ENCODE assay signal across 19 mouse cellular contexts in genomic region chr2:122158362-122158802, GRCm38 (mm10). TPM values are rescaled to one million over a fixed set of nuclear protein-coding genes. Genes with fewer than 3 reads are reported as not detected.
DNase-seq lines count a peak whose midpoint lies in the region; ATAC-seq and TF ChIP-seq lines count a peak whose summit lies in the region.
"Had no signal": no experiment of that assay in that cellular context is flagged by ENCODE, and none has a peak within 500 bp of the region (broad histone marks: within the 10 kb centered on the region; RNA-seq: fewer than 3 reads in every experiment).

No protein-coding gene starts in this region.

- H3K9me3 ChIP-seq in hindbrain, postnatal 0 days (ENCODE audit: low read length): no peaks in the 10 kb centered on the region
- H3K9me3 ChIP-seq in hindbrain, embryonic 16.5 days (ENCODE audit: control insufficient read depth, low read length): no peaks in the 10 kb centered on the region
- H3K9me3 ChIP-seq in midbrain, embryonic 10.5 days (replicated peaks): no peaks in the 10 kb centered on the region
- no peaks in the 10 kb centered on the region for H3K9me3 ChIP-seq in midbrain, postnatal 0 days (ENCODE audit: low read length)
- H3K9me3 ChIP-seq: forebrain, embryonic 13.5 days; hindbrain, embryonic 10.5 days; liver, embryonic 13.5 days; midbrain, embryonic 13.5 days; neural tube, embryonic 13.5 days had no signal

- ATAC-seq in hindbrain, postnatal 0 days: no peak
- no peak for ATAC-seq in hindbrain, embryonic 16.5 days
- ATAC-seq in midbrain, postnatal 0 days (ENCODE audit: low FRiP score): no peak
- ATAC-seq: forebrain, embryonic 13.5 days; midbrain, embryonic 13.5 days had no signal

- no peaks in the 10 kb centered on the region for H3K36me3 ChIP-seq in hindbrain, postnatal 0 days (ENCODE audit: insufficient read depth, low read length)
- H3K36me3 ChIP-seq in hindbrain, embryonic 16.5 days (ENCODE audit: control insufficient read depth, insufficient read depth, low read length): no peaks in the 10 kb centered on the region
- peaks cover 15% of the 10 kb centered on the region for H3K36me3 ChIP-seq in midbrain, embryonic 10.5 days
- no peaks in the 10 kb centered on the region for H3K36me3 ChIP-seq in midbrain, postnatal 0 days (ENCODE audit: insufficient read depth, low read length)
- H3K36me3 ChIP-seq: midbrain, embryonic 13.5 days; neural tube, embryonic 13.5 days had no signal

- no peak for TF ChIP-seq CTCF in hindbrain, postnatal 0 days (IDR thresholded peaks at IDR 0.05; ENCODE audit: low read depth)
- no peak for TF ChIP-seq CTCF in midbrain, postnatal 0 days (IDR thresholded peaks at IDR 0.05)

- H3K4me2 ChIP-seq in hindbrain, postnatal 0 days (ENCODE audit: low read depth, low read length): no peak overlapping the region
- no peak overlapping the region for H3K4me2 ChIP-seq in hindbrain, embryonic 16.5 days (ENCODE audit: low read length)
- no peak overlapping the region for H3K4me2 ChIP-seq in midbrain, postnatal 0 days (ENCODE audit: low read depth, low read length, poor library complexity, severe bottlenecking)
- H3K4me2 ChIP-seq: forebrain, embryonic 13.5 days; liver, embryonic 13.5 days; midbrain, embryonic 13.5 days; neural tube, embryonic 13.5 days had no signal

- H3K27ac ChIP-seq in hindbrain, postnatal 0 days: no peak overlapping the region
- no peak overlapping the region for H3K27ac ChIP-seq in hindbrain, embryonic 16.5 days (ENCODE audit: low read depth, low read length)
- 0 out of 2 replicates have a peak overlapping the region, but pooled peaks have one; percentile 29 for H3K27ac ChIP-seq in midbrain, embryonic 10.5 days (replicated peaks)
- no peak overlapping the region for H3K27ac ChIP-seq in midbrain, postnatal 0 days (ENCODE audit: low read depth, low read length)
- H3K27ac ChIP-seq: forebrain, embryonic 13.5 days; hindbrain, embryonic 10.5 days; liver, embryonic 13.5 days; midbrain, embryonic 13.5 days; neural tube, embryonic 13.5 days had no signal

- WGBS in hindbrain, postnatal 0 days: 51% methylated on average over 6 of the region's 6 CpGs
- WGBS in hindbrain, embryonic 16.5 days: 50% methylated on average over 6 of the region's 6 CpGs
- WGBS in midbrain, embryonic 10.5 days: 59% methylated on average over 6 of the region's 6 CpGs
- WGBS in midbrain, postnatal 0 days: 44% methylated on average over 6 of the region's 6 CpGs

- no peak overlapping the region for H3K9ac ChIP-seq in hindbrain, postnatal 0 days (replicated peaks; ENCODE audit: low read length)
- H3K9ac ChIP-seq in hindbrain, embryonic 16.5 days (ENCODE audit: low read depth, low read length): no peak overlapping the region
- no peak overlapping the region for H3K9ac ChIP-seq in midbrain, postnatal 0 days (replicated peaks; ENCODE audit: low read length, poor library complexity, severe bottlenecking)
- H3K9ac ChIP-seq: forebrain, embryonic 13.5 days; liver, embryonic 13.5 days; midbrain, embryonic 13.5 days; neural tube, embryonic 13.5 days had no signal

- H3K4me3 ChIP-seq in hindbrain, postnatal 0 days (ENCODE audit: low read length): no peak overlapping the region
- H3K4me3 ChIP-seq in hindbrain, embryonic 16.5 days (ENCODE audit: low read length): no peak overlapping the region
- H3K4me3 ChIP-seq in midbrain, embryonic 10.5 days: no peak overlapping the region
- no peak overlapping the region for H3K4me3 ChIP-seq in midbrain, postnatal 0 days (ENCODE audit: low read depth, low read length)
- H3K4me3 ChIP-seq: forebrain, embryonic 13.5 days; hindbrain, embryonic 10.5 days; liver, embryonic 13.5 days; midbrain, embryonic 13.5 days; neural tube, embryonic 13.5 days had no signal

- no peaks in the 10 kb centered on the region for H3K4me1 ChIP-seq in hindbrain, postnatal 0 days (ENCODE audit: insufficient read depth, low read length)
- no peaks in the 10 kb centered on the region for H3K4me1 ChIP-seq in hindbrain, embryonic 16.5 days (ENCODE audit: control insufficient read depth, insufficient read depth, low read depth, low read length)
- peaks cover 14% of the 10 kb centered on the region for H3K4me1 ChIP-seq in midbrain, embryonic 10.5 days
- no peaks in the 10 kb centered on the region for H3K4me1 ChIP-seq in midbrain, postnatal 0 days (ENCODE audit: insufficient read depth, low read length)
- H3K4me1 ChIP-seq: forebrain, embryonic 13.5 days; hindbrain, embryonic 10.5 days; neural tube, embryonic 13.5 days had no signal

- DNase-seq in hindbrain, postnatal 0 days (ENCODE audit: low spot score): peak; percentile 4
- no peak for DNase-seq in midbrain, embryonic 10.5 days (ENCODE audit: low spot score)
- no peak for DNase-seq in midbrain, postnatal 0 days (ENCODE audit: low spot score)
- peak; percentile 31 for DNase-seq in fibroblast of lung, adult 2 months (ENCODE audit: low read depth)
- DNase-seq in yolk sac, embryonic 10.5 days (ENCODE audit: low spot score): peak; percentile 78
- no peak for DNase-seq in layer of hippocampus, adult 9-10 months (ENCODE audit: low spot score)
- DNase-seq: adrenal gland, postnatal 25 days; cerebellum, adult 11 months; gastrocnemius, postnatal 36 days; kidney, adult 8-10 months; liver, embryonic 13.5 days; thymus, postnatal 25 days had no signal

- H3K27me3 ChIP-seq in hindbrain, postnatal 0 days (ENCODE audit: insufficient read depth, low read length): no peaks in the 10 kb centered on the region
- H3K27me3 ChIP-seq in hindbrain, embryonic 16.5 days (replicated peaks; ENCODE audit: control insufficient read depth, insufficient read depth, low read length): no peaks in the 10 kb centered on the region
- H3K27me3 ChIP-seq in midbrain, embryonic 10.5 days (ENCODE audit: low read depth, poor library complexity, severe bottlenecking): no peaks in the 10 kb centered on the region
- H3K27me3 ChIP-seq in midbrain, postnatal 0 days (ENCODE audit: insufficient read depth, low read length): no peaks in the 10 kb centered on the region
- H3K27me3 ChIP-seq: forebrain, embryonic 13.5 days; liver, embryonic 13.5 days; midbrain, embryonic 13.5 days; neural tube, embryonic 13.5 days had no signal

RNA-seq across cellular contexts. Expression of gene Trim69, which starts 2.1 kb away (rescaled TPM):
- not detected in 2 replicates for total RNA-seq in hindbrain, postnatal 0 days (2014; rRNA removed)
- not detected in 2 replicates for polyA plus RNA-seq in hindbrain, postnatal 0 days (2015; fragmentation: Nextera tagmentation; extraction: Ambion mirVana)
- 0.09 TPM in 1 of 2 replicates, not detected in the other for polyA plus RNA-seq in hindbrain, embryonic 16.5 days (2015; fragmentation: Nextera tagmentation; extraction: Ambion mirVana)
- not detected in 2 replicates for polyA plus RNA-seq in midbrain, embryonic 10.5 days (2016; fragmentation: Nextera tagmentation; extraction: Ambion mirVana)
- not detected in 2 replicates for total RNA-seq in midbrain, postnatal 0 days (2014; rRNA removed)
- polyA plus RNA-seq in midbrain, postnatal 0 days (2015; fragmentation: Nextera tagmentation; extraction: Ambion mirVana): not detected in 2 replicates
- total RNA-seq: adrenal gland, postnatal 25 days; gastrocnemius, postnatal 36 days; layer of hippocampus, postnatal 14 days had no signal
- polyA plus RNA-seq: cortical plate, adult 2 months; forebrain, embryonic 13.5 days; hindbrain, embryonic 10.5 days; liver, embryonic 13.5 days; midbrain, embryonic 13.5 days; neural tube, embryonic 13.5 days had no signal

RNA-seq across cellular contexts. Expression of gene B2m, which starts 10.9 kb away (rescaled TPM):
- total RNA-seq in hindbrain, postnatal 0 days (2014; rRNA removed): 101 and 111 TPM in 2 replicates
- polyA plus RNA-seq in hindbrain, postnatal 0 days (2015; fragmentation: Nextera tagmentation; extraction: Ambion mirVana): 208 and 216 TPM in 2 replicates
- polyA plus RNA-seq in hindbrain, embryonic 16.5 days (2015; fragmentation: Nextera tagmentation; extraction: Ambion mirVana): 107 and 120 TPM in 2 replicates
- 101 and 106 TPM in 2 replicates for polyA plus RNA-seq in midbrain, embryonic 10.5 days (2016; fragmentation: Nextera tagmentation; extraction: Ambion mirVana)
- total RNA-seq in midbrain, postnatal 0 days (2014; rRNA removed): 106 and 108 TPM in 2 replicates
- polyA plus RNA-seq in midbrain, postnatal 0 days (2015; fragmentation: Nextera tagmentation; extraction: Ambion mirVana): 147 and 161 TPM in 2 replicates

RNA-seq across cellular contexts. Expression of gene Patl2, which starts 27.6 kb away (rescaled TPM):
- total RNA-seq in hindbrain, postnatal 0 days (2014; rRNA removed): not detected in 2 replicates
- polyA plus RNA-seq in hindbrain, postnatal 0 days (2015; fragmentation: Nextera tagmentation; extraction: Ambion mirVana): 0.09 and 0.19 TPM in 2 replicates
- polyA plus RNA-seq in hindbrain, embryonic 16.5 days (2015; fragmentation: Nextera tagmentation; extraction: Ambion mirVana): 0.06 and 0.08 TPM in 2 replicates
- polyA plus RNA-seq in midbrain, embryonic 10.5 days (2016; fragmentation: Nextera tagmentation; extraction: Ambion mirVana): not detected in 2 replicates
- 0.16 TPM in 1 of 2 replicates, not detected in the other for total RNA-seq in midbrain, postnatal 0 days (2014; rRNA removed)
- 0.06 TPM in 1 of 2 replicates, not detected in the other for polyA plus RNA-seq in midbrain, postnatal 0 days (2015; fragmentation: Nextera tagmentation; extraction: Ambion mirVana)
- total RNA-seq: adrenal gland, postnatal 25 days; gastrocnemius, postnatal 36 days had no signal
- polyA plus RNA-seq: forebrain, embryonic 13.5 days; hindbrain, embryonic 10.5 days; midbrain, embryonic 13.5 days; neural tube, embryonic 13.5 days had no signal

RNA-seq across cellular contexts. Expression of gene Terb2, which starts 27.7 kb away (rescaled TPM):
- not detected in 2 replicates for total RNA-seq in hindbrain, postnatal 0 days (2014; rRNA removed)
- not detected in 2 replicates for polyA plus RNA-seq in hindbrain, postnatal 0 days (2015; fragmentation: Nextera tagmentation; extraction: Ambion mirVana)
- polyA plus RNA-seq in hindbrain, embryonic 16.5 days (2015; fragmentation: Nextera tagmentation; extraction: Ambion mirVana): not detected in 2 replicates
- polyA plus RNA-seq in midbrain, embryonic 10.5 days (2016; fragmentation: Nextera tagmentation; extraction: Ambion mirVana): not detected in 2 replicates
- total RNA-seq in midbrain, postnatal 0 days (2014; rRNA removed): not detected in 2 replicates
- not detected in 2 replicates for polyA plus RNA-seq in midbrain, postnatal 0 days (2015; fragmentation: Nextera tagmentation; extraction: Ambion mirVana)
- total RNA-seq: adrenal gland, postnatal 25 days; gastrocnemius, postnatal 36 days; layer of hippocampus, postnatal 14 days had no signal
- polyA plus RNA-seq: cortical plate, adult 2 months; forebrain, embryonic 13.5 days; hindbrain, embryonic 10.5 days; liver, embryonic 13.5 days; midbrain, embryonic 13.5 days; neural tube, embryonic 13.5 days had no signal

RNA-seq across cellular contexts. Expression of gene Spg11, which starts 40.2 kb away (rescaled TPM):
- 19.9 and 21.9 TPM in 2 replicates for total RNA-seq in hindbrain, postnatal 0 days (2014; rRNA removed)
- 4.3 and 4.5 TPM in 2 replicates for polyA plus RNA-seq in hindbrain, postnatal 0 days (2015; fragmentation: Nextera tagmentation; extraction: Ambion mirVana)
- 5.8 and 6.6 TPM in 2 replicates for polyA plus RNA-seq in hindbrain, embryonic 16.5 days (2015; fragmentation: Nextera tagmentation; extraction: Ambion mirVana)
- 10.7 and 11.8 TPM in 2 replicates for polyA plus RNA-seq in midbrain, embryonic 10.5 days (2016; fragmentation: Nextera tagmentation; extraction: Ambion mirVana)
- 20.1 and 25.3 TPM in 2 replicates for total RNA-seq in midbrain, postnatal 0 days (2014; rRNA removed)
- 4.0 and 4.9 TPM in 2 replicates for polyA plus RNA-seq in midbrain, postnatal 0 days (2015; fragmentation: Nextera tagmentation; extraction: Ambion mirVana)

Comparison
In these comparisons a context has a peak if more than half of its experiments do, and no peak if none do; other contexts are left out.
1. DNase-seq: peak in hindbrain, postnatal 0 days (single experiment), fibroblast of lung, adult 2 months (single experiment) and yolk sac, embryonic 10.5 days (single experiment); none in midbrain, embryonic 10.5 days (single experiment), midbrain, postnatal 0 days (single experiment) and layer of hippocampus, adult 9-10 months (single experiment).